Mouse (Mus musculus) testis, adult 2 months (tissue): ENCODE results near the gene Ano10.

ENCODE experiments used
- CTCF ChIP-seq: fragments of 200-500 bp; IDR thresholded peaks from 2 replicates; pipeline ENCODE4 v1.5.1; 2012; ENCODE audit warnings: low read depth, mild to moderate bottlenecking, inconsistent platforms, low read length, moderate library complexity; ENCODE audit not compliant: control insufficient read depth, insufficient read depth, insufficient replicate concordance
- POLR2A ChIP-seq: fragments of 200-500 bp; IDR thresholded peaks from 2 replicates; pipeline ENCODE4 v1.6.1; 2012; ENCODE audit warnings: low read depth, mild to moderate bottlenecking, inconsistent platforms, low read length, moderate library complexity; ENCODE audit not compliant: control insufficient read depth

DNA sequence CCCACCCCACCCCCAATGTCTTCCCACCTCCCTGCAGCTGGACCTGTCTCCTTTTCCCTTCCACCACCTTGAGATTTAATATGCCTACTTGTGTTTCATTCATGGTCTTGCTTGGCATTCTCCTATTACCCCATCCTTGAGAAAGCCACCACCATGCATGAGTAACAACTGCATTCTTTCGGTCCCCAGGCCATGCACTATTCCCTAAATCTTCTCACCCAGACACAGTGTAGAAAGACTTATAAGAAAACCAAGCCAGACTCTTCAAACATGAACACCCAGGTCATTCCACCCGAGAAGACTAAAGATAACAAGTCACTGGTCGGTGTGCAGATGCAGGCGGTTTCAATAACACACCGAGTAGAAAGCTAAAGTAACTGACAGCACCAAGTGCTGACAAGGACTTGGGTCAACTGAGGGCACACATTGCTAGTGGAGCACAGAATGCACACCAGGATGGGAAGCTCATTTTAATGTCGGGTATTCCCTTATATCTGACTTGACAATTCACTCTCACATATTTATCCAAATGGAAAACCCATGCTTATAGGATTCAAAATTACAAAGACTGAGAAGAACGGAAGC, 77.2 kb downstream of the Ano10 start:
- TF ChIP-seq CTCF (no peak), POLR2A (no peak)
